Mouse (Mus musculus): ENCODE measurements around the gene Ino80.

Ino80 gene

GRCm38 (mm10) chr2:119436988-119437387 lies 40.5 kb downstream of the Ino80 start:
- DNase-seq: peak; percentile 67

GRCm38 (mm10) chr2:119436467-119436866 lies 41.0 kb downstream of the Ino80 start:
- no peak for DNase-seq

- DNase-seq: peak; percentile 25
These were observed 63.7 kb downstream of the Ino80 start for GRCm38 (mm10) chr2:119413819-119414218.

GRCm38 (mm10) chr2:119411674-119412073 lies 65.8 kb downstream of the Ino80 start:
- no peak for DNase-seq

- no peak for DNase-seq
These were observed 66.5 kb downstream of the Ino80 start for GRCm38 (mm10) chr2:119411016-119411415.

- no peak for DNase-seq
These were observed 68.8 kb downstream of the Ino80 start for GRCm38 (mm10) chr2:119408733-119409132.

GRCm38 (mm10) chr2:119408278-119408677 lies 69.2 kb downstream of the Ino80 start:
- DNase-seq: peak; percentile 57

- no peak for DNase-seq
These were observed 78.2 kb downstream of the Ino80 start for GRCm38 (mm10) chr2:119399313-119399712.

GRCm38 (mm10) chr2:119398665-119399064 lies 78.8 kb downstream of the Ino80 start:
- DNase-seq: peak; percentile 42

- DNase-seq: no peak
These were observed 79.2 kb downstream of the Ino80 start for GRCm38 (mm10) chr2:119398252-119398651.

GRCm38 (mm10) chr2:119389992-119390391 lies 87.5 kb downstream of the Ino80 start:
- no peak for DNase-seq

- no peak for DNase-seq
These were observed 89.2 kb downstream of the Ino80 start for GRCm38 (mm10) chr2:119388266-119388665.

GRCm38 (mm10) chr2:119379455-119379854 lies 98.0 kb downstream of the Ino80 start:
- DNase-seq: no peak

GRCm38 (mm10) chr2:119377826-119378225 lies 99.7 kb downstream of the Ino80 start:
- DNase-seq: no peak

GRCm38 (mm10) chr2:119377286-119377685 lies 100.2 kb downstream of the Ino80 start:
- peak; percentile 59 for DNase-seq

- no peak for DNase-seq
These were observed 107.4 kb downstream of the Ino80 start for GRCm38 (mm10) chr2:119370116-119370515.

GRCm38 (mm10) chr2:119367346-119367745 lies 110.1 kb downstream of the Ino80 start:
- no peak for DNase-seq

GRCm38 (mm10) chr2:119364969-119365368 lies 112.5 kb downstream of the Ino80 start:
- peak; percentile 25 for DNase-seq

GRCm38 (mm10) chr2:119359721-119360291 lies 117.7 kb downstream of the Ino80 start:
- DNase-seq: no peak

- no peak for DNase-seq
These were observed 119.2 kb downstream of the Ino80 start for GRCm38 (mm10) chr2:119358249-119358648.

GRCm38 (mm10) chr2:119356805-119357204 lies 120.7 kb downstream of the Ino80 start:
- DNase-seq: no peak

GRCm38 (mm10) chr2:119356310-119356709 lies 121.2 kb downstream of the Ino80 start:
- DNase-seq: no peak

GRCm38 (mm10) chr2:119355651-119356050 lies 121.8 kb downstream of the Ino80 start:
- peak; percentile 53 for DNase-seq

- DNase-seq: no peak
These were observed 122.4 kb downstream of the Ino80 start for GRCm38 (mm10) chr2:119355089-119355488.

GRCm38 (mm10) chr2:119353707-119354106 lies 123.8 kb downstream of the Ino80 start:
- DNase-seq: no peak
